Mouse (Mus musculus): ENCODE measurements around the gene Fstl3. TPM values are rescaled to one million over a fixed set of nuclear protein-coding genes. Genes with fewer than 3 reads are reported as not detected.
"Not testable (repeated sequence)": the region's sequence is repeated elsewhere in the genome, so short reads cannot be mapped to it uniquely, and the experiment has no call there.

Gene Fstl3
- polyA plus RNA-seq, 1 experiment from 2014 or later: 0.40 TPM

DNA sequence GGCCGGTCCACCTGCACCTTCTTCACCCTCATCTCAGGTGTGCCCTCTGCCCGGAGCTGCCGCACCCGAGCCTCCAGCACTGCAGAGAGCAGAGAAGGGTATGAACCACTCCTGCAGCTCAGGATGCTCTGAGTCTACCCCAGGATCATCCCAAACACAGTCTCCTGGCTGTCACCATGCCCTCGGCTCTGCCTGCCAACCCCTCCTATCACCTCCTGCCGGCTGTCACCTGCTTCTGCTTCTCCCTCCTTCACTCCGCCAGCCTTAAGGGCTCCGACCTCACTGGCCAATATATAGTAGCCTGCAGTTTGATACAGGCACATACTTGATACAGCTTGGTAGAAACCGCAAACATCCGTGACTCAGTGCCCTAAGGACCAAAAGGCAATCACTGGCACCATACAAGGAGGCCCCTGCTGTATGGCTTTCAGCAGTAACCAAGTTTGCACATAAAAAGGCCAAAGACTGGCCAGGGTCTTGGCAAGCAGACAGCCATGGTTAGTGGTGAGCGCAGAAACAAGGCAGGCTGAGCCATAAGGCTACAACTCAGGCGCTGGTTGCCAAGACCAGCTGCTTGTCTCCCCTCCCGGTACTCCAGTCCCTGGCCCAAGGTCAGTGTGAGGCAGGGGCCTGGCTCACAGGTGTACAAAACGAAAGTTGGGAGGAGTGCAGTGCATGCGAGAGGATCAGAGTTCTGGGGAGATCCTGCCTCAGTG lies 33.3 kb upstream of the Fstl3 start:
- no peak overlapping the region for H3K9ac ChIP-seq
- peaks cover 12% of the 10 kb centered on the region for H3K4me1 ChIP-seq
- peaks cover 19% of the 10 kb centered on the region for H3K9me3 ChIP-seq (replicated peaks)
- peaks cover 57% of the 10 kb centered on the region for H3K36me3 ChIP-seq (ENCODE audit: poor library complexity, severe bottlenecking)
- whole genome bisulfite sequencing: 91% methylated on average over 15 of the region's 15 CpGs
- no peak for ATAC-seq
- no peak overlapping the region for H3K4me3 ChIP-seq
- H3K27me3 ChIP-seq: no peaks in the 10 kb centered on the region
- no peak overlapping the region for H3K27ac ChIP-seq
- H3K4me2 ChIP-seq: no peak overlapping the region

DNA sequence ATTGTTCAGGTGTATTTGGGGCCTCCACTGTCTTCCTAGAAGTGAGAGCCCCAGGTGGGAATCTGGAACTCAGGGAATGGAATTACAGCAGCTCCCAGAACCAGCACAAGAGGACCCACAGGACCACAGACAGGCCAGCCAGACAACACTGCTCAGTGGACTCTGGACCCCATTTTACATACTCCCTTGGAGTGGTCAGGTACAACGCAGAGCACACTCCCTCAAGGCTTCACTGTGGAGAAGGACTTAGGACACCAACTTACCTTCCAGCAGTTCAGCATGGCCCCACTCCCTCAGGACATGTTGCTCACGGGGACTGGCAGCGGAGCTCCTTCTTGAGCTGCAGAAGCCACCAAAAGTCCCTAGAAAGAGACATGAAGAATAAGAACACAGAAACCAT lies 31.7 kb upstream of the Fstl3 start:
- peak overlapping the region; percentile 80 for H3K4me2 ChIP-seq
- no peaks in the 10 kb centered on the region for H3K27me3 ChIP-seq
- peak overlapping the region; percentile 71 for H3K9ac ChIP-seq
- 88% methylated on average over 3 of the region's 3 CpGs for WGBS
- peaks cover 12% of the 10 kb centered on the region for H3K4me1 ChIP-seq
- H3K36me3 ChIP-seq (ENCODE audit: poor library complexity, severe bottlenecking): peaks cover 41% of the 10 kb centered on the region
- H3K27ac ChIP-seq: no peak overlapping the region
- peak overlapping the region; percentile 63 for H3K4me3 ChIP-seq
- ATAC-seq: no peak
- H3K9me3 ChIP-seq (replicated peaks): peaks cover 3% of the 10 kb centered on the region; the same call in 1 of the 2 replicates

GRCm38 (mm10) chr10:79745898-79746773 lies 30.9 kb upstream of the Fstl3 start, which contains the start of gene Polrmt:
Polrmt (minus strand) TSS chr10:79746581.
- no peaks in the 10 kb centered on the region for H3K9me3 ChIP-seq (replicated peaks)
- peak within 1 kb of the TSS; percentile 80 for H3K4me2 ChIP-seq
- H3K27me3 ChIP-seq: no peaks in the 10 kb centered on the region
- H3K4me1 ChIP-seq: peaks cover 12% of the 10 kb centered on the region
- 3% methylated on average over 38 of the region's 38 CpGs for WGBS
- peak; percentile 98 for ATAC-seq
- peaks cover 34% of the 10 kb centered on the region for H3K36me3 ChIP-seq (ENCODE audit: poor library complexity, severe bottlenecking)
- H3K9ac ChIP-seq: peak within 1 kb of the TSS; percentile 71
- H3K4me3 ChIP-seq: peak within 1 kb of the TSS; percentile 63
- no peak within 1 kb of the TSS for H3K27ac ChIP-seq

DNA sequence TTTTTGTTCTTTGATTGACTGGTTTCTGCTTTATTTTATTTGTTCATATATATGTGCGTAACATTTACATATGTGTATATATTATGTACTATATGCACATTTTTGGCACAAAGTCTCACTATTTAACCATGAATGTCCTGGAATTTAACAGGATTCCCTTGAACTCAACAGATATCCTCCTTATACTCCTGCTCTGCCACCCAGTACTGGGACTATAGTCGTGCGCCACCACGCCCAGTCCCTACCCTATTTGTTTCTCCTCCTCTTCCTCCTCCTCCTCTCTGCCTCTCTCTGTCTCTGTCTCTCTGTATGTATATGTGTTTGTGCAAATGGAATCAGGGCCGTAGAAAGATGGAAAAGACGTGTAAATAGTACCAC lies 30.3 kb upstream of the Fstl3 start:
- Histone ChIP-seq H3K9me3 (replicated peaks) (no peaks in the 10 kb centered on the region), H3K4me2 (peak overlapping the region; percentile 80), H3K9ac (peak overlapping the region; percentile 47; the same call in 1 of the 2 replicates), H3K4me3 (peak overlapping the region; percentile 17), H3K27ac (no peak overlapping the region), H3K4me1 (peaks cover 12% of the 10 kb centered on the region), H3K36me3 (ENCODE audit: poor library complexity, severe bottlenecking) (peaks cover 28% of the 10 kb centered on the region), H3K27me3 (no peaks in the 10 kb centered on the region)
- 23% methylated on average over 6 of the region's 6 CpGs for WGBS
- peak; percentile 78 for ATAC-seq

- Histone ChIP-seq H3K9ac (no peak overlapping the region), H3K4me2 (no peak overlapping the region), H3K27ac (no peak overlapping the region), H3K4me1 (peaks cover 12% of the 10 kb centered on the region), H3K4me3 (no peak overlapping the region), H3K27me3 (no peaks in the 10 kb centered on the region), H3K36me3 (ENCODE audit: poor library complexity, severe bottlenecking) (peaks cover 12% of the 10 kb centered on the region), H3K9me3 (replicated peaks) (no peaks in the 10 kb centered on the region)
- ATAC-seq: no peak
- 86% methylated on average over 6 of the region's 6 CpGs for WGBS
Observed at GRCm38 (mm10) chr10:79748496-79748895, 28.6 kb upstream of the Fstl3 start.

- no peaks in the 10 kb centered on the region for H3K27me3 ChIP-seq
- H3K4me2 ChIP-seq: peak within 1 kb of the TSS; percentile 76
- H3K9ac ChIP-seq: peak within 1 kb of the TSS; percentile 58
- no peaks in the 10 kb centered on the region for H3K9me3 ChIP-seq (replicated peaks)
- H3K27ac ChIP-seq: no peak within 1 kb of the TSS
- WGBS: 1% methylated on average over 36 of the region's 36 CpGs
- H3K4me1 ChIP-seq: peaks cover 10% of the 10 kb centered on the region
- H3K36me3 ChIP-seq (ENCODE audit: poor library complexity, severe bottlenecking): peaks cover 42% of the 10 kb centered on the region
- ATAC-seq: peak; percentile 82
- H3K4me3 ChIP-seq: peak within 1 kb of the TSS; percentile 41
Observed at GRCm38 (mm10) chr10:79754856-79755516, 22.1 kb upstream of the Fstl3 start, which contains the start of gene Fgf22. Fgf22 (plus strand) TSS chr10:79755076.

- no peak overlapping the region for H3K9ac ChIP-seq
- H3K27ac ChIP-seq: no peak overlapping the region
- no peak for ATAC-seq
- 80% methylated on average over 3 of the region's 3 CpGs for WGBS
- H3K36me3 ChIP-seq (ENCODE audit: poor library complexity, severe bottlenecking): peaks cover 51% of the 10 kb centered on the region
- peaks cover 10% of the 10 kb centered on the region for H3K4me1 ChIP-seq
- H3K9me3 ChIP-seq (replicated peaks): no peaks in the 10 kb centered on the region
- 0 out of 2 replicates have a peak overlapping the region, but pooled peaks have one; percentile 76 for H3K4me2 ChIP-seq
- no peaks in the 10 kb centered on the region for H3K27me3 ChIP-seq
- no peak overlapping the region for H3K4me3 ChIP-seq
Observed at GRCm38 (mm10) chr10:79755854-79756253, 21.2 kb upstream of the Fstl3 start.

DNA sequence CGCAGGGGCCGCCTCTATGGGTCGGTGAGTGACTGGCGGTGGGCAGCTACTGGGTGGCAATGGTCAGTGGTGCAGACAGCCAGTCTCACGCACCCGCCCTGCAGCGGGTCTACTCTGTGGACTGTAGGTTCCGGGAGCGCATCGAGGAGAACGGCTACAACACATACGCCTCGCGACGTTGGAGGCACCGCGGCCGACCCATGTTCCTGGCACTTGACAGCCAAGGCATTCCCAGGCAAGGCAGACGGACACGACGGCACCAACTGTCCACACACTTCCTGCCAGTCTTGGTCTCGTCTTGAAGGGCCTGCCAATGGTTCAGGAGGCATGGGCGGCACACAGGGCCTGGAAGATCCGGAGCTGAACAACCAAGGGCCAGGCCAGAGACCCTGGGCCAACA lies 20.4 kb upstream of the Fstl3 start:
- ATAC-seq: no peak
- H3K27me3 ChIP-seq: no peaks in the 10 kb centered on the region
- H3K27ac ChIP-seq: no peak overlapping the region
- H3K4me2 ChIP-seq: no peak overlapping the region
- peaks cover 59% of the 10 kb centered on the region for H3K36me3 ChIP-seq (ENCODE audit: poor library complexity, severe bottlenecking)
- WGBS: 90% methylated on average over 24 of the region's 24 CpGs
- no peak overlapping the region for H3K4me3 ChIP-seq
- no peaks in the 10 kb centered on the region for H3K9me3 ChIP-seq (replicated peaks)
- peaks cover 10% of the 10 kb centered on the region for H3K4me1 ChIP-seq
- no peak overlapping the region for H3K9ac ChIP-seq

- H3K27ac ChIP-seq; ATAC-seq; H3K4me2 ChIP-seq; H3K9ac ChIP-seq; H3K4me3 ChIP-seq; H3K9me3 ChIP-seq (replicated peaks); H3K27me3 ChIP-seq: not testable (repeated sequence)
- peaks cover 20% of the 10 kb centered on the region for H3K4me1 ChIP-seq
- H3K36me3 ChIP-seq (ENCODE audit: poor library complexity, severe bottlenecking): peaks cover 70% of the 10 kb centered on the region
- 100% methylated on average over 1 of the region's 1 CpGs for WGBS
Observed at GRCm38 (mm10) chr10:79759675-79760074, 17.4 kb upstream of the Fstl3 start.

GRCm38 (mm10) chr10:79760603-79761143 lies 16.4 kb upstream of the Fstl3 start:
- no peaks in the 10 kb centered on the region for H3K27me3 ChIP-seq
- H3K9me3 ChIP-seq (replicated peaks): no peaks in the 10 kb centered on the region
- H3K36me3 ChIP-seq (ENCODE audit: poor library complexity, severe bottlenecking): peaks cover 69% of the 10 kb centered on the region
- H3K27ac ChIP-seq: no peak overlapping the region
- 93% methylated on average over 11 of the region's 11 CpGs for WGBS
- H3K9ac ChIP-seq: no peak overlapping the region
- no peak overlapping the region for H3K4me2 ChIP-seq
- H3K4me3 ChIP-seq: no peak overlapping the region
- no peak for ATAC-seq
- H3K4me1 ChIP-seq: peaks cover 22% of the 10 kb centered on the region

GRCm38 (mm10) chr10:79762875-79763274 lies 14.2 kb upstream of the Fstl3 start:
- peaks cover 47% of the 10 kb centered on the region for H3K36me3 ChIP-seq (ENCODE audit: poor library complexity, severe bottlenecking)
- H3K9me3 ChIP-seq (replicated peaks): no peaks in the 10 kb centered on the region
- H3K9ac ChIP-seq: no peak overlapping the region
- no peak overlapping the region for H3K4me3 ChIP-seq
- no peak overlapping the region for H3K4me2 ChIP-seq
- H3K27ac ChIP-seq: no peak overlapping the region
- H3K4me1 ChIP-seq: peaks cover 31% of the 10 kb centered on the region
- no peak for ATAC-seq
- 81% methylated on average over 3 of the region's 3 CpGs for WGBS
- H3K27me3 ChIP-seq: no peaks in the 10 kb centered on the region

Measured in forebrain, embryonic 13.5 days (tissue).